Mouse (Mus musculus): ENCODE results near the gene Pigk.
A peak's percentile ranks its signal among the peaks of the same experiment; 100 is the strongest.
"Not testable (repeated sequence)": the region's sequence is repeated elsewhere in the genome, so short reads cannot be mapped to it uniquely, and the experiment has no call there.

Gene Pigk

GRCm38 (mm10) chr3:152713991-152714902 is at the start of gene Pigk:
Gene Pigk (plus strand): TSS chr3:152714100.
- peak; percentile 62 to 94 for DNase-seq (ENCODE audit: low read depth in 1 of 2, low spot score in 2 of 2)

GRCm38 (mm10) chr3:152666991-152667355 is 46.9 kb upstream of the Pigk start:
- DNase-seq (ENCODE audit: low read depth in 1 of 2, low spot score in 2 of 2), result no peak

- DNase-seq (ENCODE audit: low read depth in 1 of 2, low spot score in 2 of 2), result no peak
These were observed 46.3 kb upstream of the Pigk start for GRCm38 (mm10) chr3:152667356-152668211.

GRCm38 (mm10) chr3:152668239-152668638 is 45.7 kb upstream of the Pigk start, which contains the start of gene Ak5:
Gene Ak5 (minus strand): TSS chr3:152668360.
- no peak for DNase-seq (ENCODE audit: low read depth in 1 of 2, low spot score in 2 of 2)

- no peak for DNase-seq (ENCODE audit: low read depth in 1 of 2, low spot score in 2 of 2)
These were observed 45.1 kb upstream of the Pigk start for GRCm38 (mm10) chr3:152668793-152669192.

- DNase-seq (ENCODE audit: low read depth in 1 of 2, low spot score in 2 of 2), result no peak
These were observed 44.1 kb upstream of the Pigk start for GRCm38 (mm10) chr3:152669783-152670182.

- no peak for DNase-seq (ENCODE audit: low read depth in 1 of 2, low spot score in 2 of 2)
These were observed 39.2 kb upstream of the Pigk start for GRCm38 (mm10) chr3:152674663-152675062.

- no peak for DNase-seq (ENCODE audit: low read depth in 1 of 2, low spot score in 2 of 2)
These were observed 25.4 kb upstream of the Pigk start for GRCm38 (mm10) chr3:152688532-152688931.

GRCm38 (mm10) chr3:152689105-152689504 is 24.8 kb upstream of the Pigk start:
- no peak for DNase-seq (ENCODE audit: low read depth in 1 of 2, low spot score in 2 of 2)

- no peak for DNase-seq (ENCODE audit: low read depth in 1 of 2, low spot score in 2 of 2)
These were observed 18.9 kb upstream of the Pigk start for GRCm38 (mm10) chr3:152694950-152695349.

GRCm38 (mm10) chr3:152698017-152698416 is 15.9 kb upstream of the Pigk start:
- no peak for DNase-seq (ENCODE audit: low read depth in 1 of 2, low spot score in 2 of 2)

GRCm38 (mm10) chr3:152699261-152699660 is 14.6 kb upstream of the Pigk start:
- no peak for DNase-seq (ENCODE audit: low read depth in 1 of 2, low spot score in 2 of 2)

- not testable (repeated sequence) for DNase-seq (ENCODE audit: low read depth in 1 of 2, low spot score in 2 of 2)
These were observed 12.4 kb upstream of the Pigk start for GRCm38 (mm10) chr3:152701536-152701935.

GRCm38 (mm10) chr3:152702274-152702843 is 11.5 kb upstream of the Pigk start:
- no peak for DNase-seq (ENCODE audit: low read depth in 1 of 2, low spot score in 2 of 2)

- DNase-seq (ENCODE audit: low read depth in 1 of 2, low spot score in 2 of 2), result no peak
These were observed 8.1 kb upstream of the Pigk start for GRCm38 (mm10) chr3:152705826-152706225.

GRCm38 (mm10) chr3:152706901-152707300 is 7.0 kb upstream of the Pigk start:
- no peak for DNase-seq (ENCODE audit: low read depth in 1 of 2, low spot score in 2 of 2)

GRCm38 (mm10) chr3:152707321-152707823 is 6.5 kb upstream of the Pigk start:
- DNase-seq (ENCODE audit: low read depth in 1 of 2, low spot score in 2 of 2), result no peak

- no peak for DNase-seq (ENCODE audit: low read depth in 1 of 2, low spot score in 2 of 2)
These were observed 4.0 kb upstream of the Pigk start for GRCm38 (mm10) chr3:152709936-152710335.

GRCm38 (mm10) chr3:152712957-152713356 is 943 bp upstream of the Pigk start:
- no peak for DNase-seq (ENCODE audit: low read depth in 1 of 2, low spot score in 2 of 2)

GRCm38 (mm10) chr3:152721301-152721700 is 7.4 kb downstream of the Pigk start:
- no peak for DNase-seq (ENCODE audit: low read depth in 1 of 2, low spot score in 2 of 2)

GRCm38 (mm10) chr3:152722836-152723235 is 8.9 kb downstream of the Pigk start:
- DNase-seq (ENCODE audit: low read depth in 1 of 2, low spot score in 2 of 2), result no peak
